Mouse (Mus musculus) CH12.LX (cell line): ENCODE data around the gene Slc25a23. TPM values are rescaled to one million over a fixed set of nuclear protein-coding genes. Genes with fewer than 3 reads are reported as not detected.
A peak's percentile ranks its signal among the peaks of the same experiment; 100 is the strongest.

ENCODE experiments used
- DNase-seq: peaks from one replicate; pipeline ENCODE4 v3.0.0-alpha.2; 2013; ENCODE audit errors: extremely low read depth
- H3K27ac ChIP-seq: 2 replicates; pipeline ENCODE4 v1.5.1; 2012; ENCODE audit warnings: low read depth, mild to moderate bottlenecking, control low read depth, moderate library complexity; ENCODE audit not compliant: insufficient read depth
- H3K27me3 ChIP-seq: replicated peaks from 2 replicates; pipeline ENCODE3; 2012; ENCODE audit warnings: inconsistent platforms
- H3K36me3 ChIP-seq, 2 experiments: replicated peaks in 1 of 2; 2 replicates each; pipeline versions ENCODE3 to v1.6.1; 2012; ENCODE audit warnings: inconsistent platforms in 1 of 2, low read length in 1 of 2, mild to moderate bottlenecking in 1 of 2, mixed read lengths in 1 of 2, moderate library complexity in 1 of 2; ENCODE audit not compliant: control insufficient read depth in 1 of 2, insufficient read depth in 1 of 2
- H3K4me1 ChIP-seq, 2 experiments: 2 replicates each; pipeline ENCODE4 v1.6.1; 2012; ENCODE audit warnings: inconsistent platforms in 1 of 2, moderate library complexity in 1 of 2; ENCODE audit not compliant: insufficient read depth in 2 of 2, control insufficient read depth in 1 of 2
- H3K4me2 ChIP-seq: 2 replicates; pipeline ENCODE4 v1.6.1; 2012; ENCODE audit warnings: low read depth, mild to moderate bottlenecking, control low read depth; ENCODE audit not compliant: poor library complexity, insufficient read depth, severe bottlenecking
- H3K4me3 ChIP-seq, 3 experiments: fragments of 150-350 bp in 1 of 3; sonication (generic) in 1 of 3; replicated peaks in 1 of 3; 2 replicates each; pipeline versions ENCODE3 to v1.5.1; 2011 to 2012; ENCODE audit warnings: low read depth in 2 of 3, low read length in 2 of 3, mild to moderate bottlenecking in 2 of 3, moderate library complexity in 2 of 3, control low read depth in 1 of 3, improper control_type of control experiment in 1 of 3, inconsistent platforms in 1 of 3, mixed read lengths in 1 of 3; ENCODE audit not compliant: poor library complexity in 1 of 3
- H3K79me2 ChIP-seq: replicated peaks from 2 replicates; pipeline ENCODE4 v1.6.1; 2012; ENCODE audit warnings: mild to moderate bottlenecking, moderate library complexity; ENCODE audit not compliant: control insufficient read depth, poor library complexity, insufficient read depth, severe bottlenecking; ENCODE audit errors: extremely low read depth
- H3K9ac ChIP-seq: 2 replicates; pipeline ENCODE4 v1.6.1; 2012; ENCODE audit warnings: low read depth, mild to moderate bottlenecking, control low read depth, moderate library complexity; ENCODE audit not compliant: insufficient read depth
- H3K9me3 ChIP-seq: replicated peaks from 2 replicates; pipeline ENCODE3; 2012; ENCODE audit warnings: low read length, inconsistent platforms, mixed read lengths
- BHLHE40 ChIP-seq: IDR thresholded peaks from 2 replicates; pipeline ENCODE4 v1.6.1; 2011; ENCODE audit warnings: mild to moderate bottlenecking, low read depth, low read length, improper control_type of control experiment
- CHD2 ChIP-seq: IDR thresholded peaks from 2 replicates; pipeline ENCODE4 v1.6.1; 2011; ENCODE audit warnings: low read length, improper control_type of control experiment
- CTCF ChIP-seq, 2 experiments: IDR thresholded peaks in 1 of 2; conservative IDR thresholded peaks in 1 of 2; 2 replicates each; pipeline ENCODE4 v1.5.1; 2011 to 2012; ENCODE audit warnings: low read depth in 2 of 2, low read length in 2 of 2, improper control_type of control experiment in 1 of 2, inconsistent platforms in 1 of 2, mild to moderate bottlenecking in 1 of 2, moderate library complexity in 1 of 2
- E2F4 ChIP-seq: IDR thresholded peaks from 2 replicates; pipeline ENCODE4 v1.6.1; 2011; ENCODE audit warnings: low read depth, low read length, improper control_type of control experiment; ENCODE audit not compliant: insufficient replicate concordance
- ELF1 ChIP-seq: IDR thresholded peaks from 2 replicates; pipeline ENCODE4 v1.6.1; 2014; ENCODE audit warnings: low read depth, mild to moderate bottlenecking, inconsistent platforms, low read length, improper control_type of control experiment
- EP300 ChIP-seq: IDR thresholded peaks from 2 replicates; pipeline ENCODE4 v1.6.1; 2011; ENCODE audit warnings: low read length, improper control_type of control experiment
- GABPA ChIP-seq: IDR thresholded peaks from 2 replicates; pipeline ENCODE4 v1.6.1; 2012; ENCODE audit warnings: low read depth, low read length, improper control_type of control experiment, inconsistent platforms; ENCODE audit not compliant: insufficient replicate concordance
- HCFC1 ChIP-seq: IDR thresholded peaks from 2 replicates; pipeline ENCODE4 v1.6.1; 2012; ENCODE audit warnings: low read depth, mild to moderate bottlenecking, inconsistent platforms, low read length, improper control_type of control experiment
- IRF4 ChIP-seq: IDR thresholded peaks from 2 replicates; pipeline ENCODE4 v1.6.1; 2014; ENCODE audit warnings: low read depth, mild to moderate bottlenecking, inconsistent platforms, low read length, improper control_type of control experiment
- JUN ChIP-seq: IDR thresholded peaks from 2 replicates; pipeline ENCODE4 v1.6.1; 2011; ENCODE audit warnings: low read depth, mild to moderate bottlenecking, low read length, improper control_type of control experiment, moderate library complexity; ENCODE audit not compliant: insufficient read depth
- JUND ChIP-seq: conservative IDR thresholded peaks from 2 replicates; pipeline ENCODE4 v1.6.1; 2011; ENCODE audit warnings: low read depth, low read length, improper control_type of control experiment
- KAT2A ChIP-seq: IDR thresholded peaks from 2 replicates; pipeline ENCODE4 v1.6.1; 2012; ENCODE audit warnings: low read length, improper control_type of control experiment, inconsistent platforms; ENCODE audit not compliant: insufficient replicate concordance
- MAFK ChIP-seq: IDR thresholded peaks from 2 replicates; pipeline ENCODE4 v1.6.1; 2011; ENCODE audit warnings: low read length, improper control_type of control experiment; ENCODE audit not compliant: insufficient replicate concordance
- MAX ChIP-seq: IDR thresholded peaks from 2 replicates; pipeline ENCODE4 v1.6.1; 2011; ENCODE audit warnings: low read length, improper control_type of control experiment
- MAZ ChIP-seq: IDR thresholded peaks from 2 replicates; pipeline ENCODE4 v1.6.1; 2012; ENCODE audit warnings: low read depth, mild to moderate bottlenecking, inconsistent platforms, low read length, improper control_type of control experiment, moderate library complexity
- MXI1 ChIP-seq: IDR thresholded peaks from 2 replicates; pipeline ENCODE4 v1.6.1; 2011; ENCODE audit warnings: mild to moderate bottlenecking, low read depth, low read length, improper control_type of control experiment
- MYC ChIP-seq: IDR thresholded peaks from 2 replicates; pipeline ENCODE4 v1.6.1; 2011; ENCODE audit warnings: low read depth, mild to moderate bottlenecking, improper control_type of control experiment, low read length
- NELFE ChIP-seq: IDR thresholded peaks from 2 replicates; pipeline ENCODE4 v1.6.1; 2011; ENCODE audit warnings: low read depth, low read length, improper control_type of control experiment
- NRF1 ChIP-seq: IDR thresholded peaks from 2 replicates; pipeline ENCODE4 v1.6.1; 2014; ENCODE audit warnings: low read depth, mild to moderate bottlenecking, inconsistent platforms, low read length, improper control_type of control experiment, moderate library complexity
- POLR2A ChIP-seq: IDR thresholded peaks from 2 replicates; pipeline ENCODE4 v1.6.1; 2011; ENCODE audit warnings: low read depth, mild to moderate bottlenecking, improper control_type of control experiment, low read length
- RAD21 ChIP-seq: IDR thresholded peaks from 2 replicates; pipeline ENCODE4 v1.6.1; 2011; ENCODE audit warnings: low read depth, mild to moderate bottlenecking, low read length, improper control_type of control experiment, moderate library complexity
- SIN3A ChIP-seq: IDR thresholded peaks from 2 replicates; pipeline ENCODE4 v1.6.1; 2012; ENCODE audit warnings: low read length, improper control_type of control experiment, inconsistent platforms
- SMC3 ChIP-seq: IDR thresholded peaks from 2 replicates; pipeline ENCODE4 v1.6.1; 2011; ENCODE audit warnings: low read depth, low read length, improper control_type of control experiment
- TBP ChIP-seq: conservative IDR thresholded peaks from 2 replicates; pipeline ENCODE4 v1.6.1; 2011; ENCODE audit warnings: low read depth, low read length, improper control_type of control experiment
- UBTF ChIP-seq: IDR thresholded peaks from 2 replicates; pipeline ENCODE4 v1.6.1; 2012; ENCODE audit warnings: low read depth, mild to moderate bottlenecking, inconsistent platforms, low read length, improper control_type of control experiment, moderate library complexity
- USF1 ChIP-seq: IDR thresholded peaks from 2 replicates; pipeline ENCODE4 v1.6.1; 2014; ENCODE audit warnings: low read depth, mild to moderate bottlenecking, inconsistent platforms, low read length, improper control_type of control experiment
- ZC3H11A ChIP-seq: IDR thresholded peaks from 2 replicates; pipeline ENCODE4 v1.6.1; 2012; ENCODE audit warnings: low read depth, mild to moderate bottlenecking, inconsistent platforms, low read length, improper control_type of control experiment
- ZKSCAN1 ChIP-seq: IDR thresholded peaks from 2 replicates; pipeline ENCODE4 v1.6.1; 2012; ENCODE audit warnings: low read depth, inconsistent platforms, low read length, improper control_type of control experiment, borderline replicate concordance
- ZNF384 ChIP-seq: IDR thresholded peaks from 2 replicates; pipeline ENCODE4 v1.6.1; 2012; ENCODE audit warnings: low read depth, low read length, improper control_type of control experiment, inconsistent platforms
- dilution Hi-C: fragments of 300-500 bp; cut with MboI; formaldehyde crosslinking; loops from 2 replicates; pipeline ENCODE4 v1.14.3; 2020; ENCODE audit warnings: low sequenced_read_pairs; ENCODE audit not compliant: extremely low pct_unique_long_range_greater_than_20kb, extremely low pct_ligation_motif_present
- in situ Hi-C: fragments of 300-500 bp; cut with MboI; formaldehyde crosslinking; loops from 3 replicates; pipeline ENCODE4 v1.14.3; 2019; ENCODE audit warnings: low sequenced_read_pairs, low pct_ligation_motif_present, low pct_unique_long_range_greater_than_20kb, mixed read lengths
- polyA plus RNA-seq: library from polyadenylated mRNA; unstranded; fragments of >175 nt; gene quantifications from 2 replicates; pipeline ENCODE4 v1.2.1, GENCODE M21; 2012; ENCODE audit warnings: low read depth; ENCODE audit not compliant: insufficient read length
- total RNA-seq, 2 experiments: library from RNA; depleted of rRNA; stranded (reverse); fragments of 300-350 nt in 1 of 2; fragments of >200 nt in 1 of 2; gene quantifications; 2 replicates each; pipeline ENCODE4 v1.2.3; 2012 to 2014

The Slc25a23 gene
- 5.1 and 6.9 TPM in 2 replicates for total RNA-seq (2012; rRNA removed)
- total RNA-seq (2014; rRNA removed) = 1.4 and 2.2 TPM in 2 replicates
- polyA plus RNA-seq = 12.1 and 13.8 TPM in 2 replicates

- Histone ChIP-seq H3K9me3 (no peaks in the 10 kb centered on the region), H3K4me3 (peak within 1 kb of the TSS; percentile 70 to 88 (median 87)), H3K27ac (0 out of 2 replicates have a peak within 1 kb of the TSS, but pooled peaks have one; percentile 53), H3K27me3 (no peaks in the 10 kb centered on the region), H3K9ac (peak within 1 kb of the TSS; percentile 92), H3K4me1 (peaks cover 9 to 26% of the 10 kb centered on the region in 2 experiments), H3K4me2 (peak within 1 kb of the TSS; percentile 52), H3K36me3 (peaks cover 11 to 27% of the 10 kb centered on the region in 2 experiments), H3K79me2 (no peaks in the 10 kb centered on the region)
- in situ Hi-C loops = no loop called here
- DNase-seq = peak; percentile 67
- TF ChIP-seq GABPA (no peak), CHD2 (peak; percentile 34; the same call in 1 of the 2 replicates), ZC3H11A (no peak), TBP (no peak), POLR2A (peak; percentile 30; the same call in 1 of the 2 replicates), UBTF (no peak), MYC (no peak), MAX (0 out of 2 replicates have a peak, but pooled peaks have one; percentile 14), IRF4 (no peak), JUND (no peak), NELFE (no peak), EP300 (no peak)
- dilution Hi-C loops = no loop called here
Observed at GRCm38 (mm10) chr17:57059486-57059977, at the start of gene Slc25a23. Gene Slc25a23 (minus strand): TSS chr17:57059863.

GRCm38 (mm10) chr17:57108666-57109171, 49.1 kb upstream of the Slc25a23 start:
- H3K36me3 ChIP-seq = peaks cover 21 to 25% of the 10 kb centered on the region in 2 experiments
- peaks cover 40% of the 10 kb centered on the region for H3K79me2 ChIP-seq
- no peaks in the 10 kb centered on the region for H3K27me3 ChIP-seq
- H3K4me3 ChIP-seq = peak overlapping the region; percentile 61 to 83 (median 69)
- H3K4me2 ChIP-seq = peak overlapping the region; percentile 32
- H3K4me1 ChIP-seq = peaks cover 12 to 48% of the 10 kb centered on the region in 2 experiments
- H3K27ac ChIP-seq = peak overlapping the region; percentile 96
- in situ Hi-C loops = no loop called here
- H3K9ac ChIP-seq = peak overlapping the region; percentile 99
- dilution Hi-C loops = no loop called here
- H3K9me3 ChIP-seq = no peaks in the 10 kb centered on the region
- peak; percentile 94 for DNase-seq
- TF ChIP-seq HCFC1 (no peak; the same call in 1 of the 2 replicates), MAZ (no peak), TBP (peak; percentile 83; the same call in 1 of the 2 replicates), SIN3A (peak; percentile 81), BHLHE40 (peak; percentile 77), RAD21 (no peak), CHD2 (peak; percentile 77), JUN (peak; percentile 38; the same call in 1 of the 2 replicates), MAFK (peak; percentile 52; the same call in 1 of the 2 replicates), NRF1 (no peak), MAX (no peak; the same call in none of the 2 replicates), KAT2A (peak; percentile 57; the same call in 1 of the 2 replicates), ZC3H11A (no peak), USF1 (no peak), E2F4 (no peak), CTCF (conservative IDR thresholded peaks at IDR 0.05 in 1 of 2, IDR thresholded peaks at IDR 0.05 in 1 of 2; ENCODE audit: low read depth in 2 of 2, low read length in 2 of 2) (no peak), SMC3 (no peak), EP300 (peak; percentile 87), POLR2A (peak; percentile 72), MYC (peak; percentile 74), ZKSCAN1 (no peak), ZNF384 (peak; percentile 23; the same call in 1 of the 2 replicates), GABPA (no peak), MXI1 (peak; percentile 60), ELF1 (peak; percentile 63), JUND (peak; percentile 60; the same call in 1 of the 2 replicates)
